Mouse (Mus musculus): ENCODE measurements around the gene Slc22a23. TPM values are rescaled to one million over a fixed set of nuclear protein-coding genes. Genes with fewer than 3 reads are reported as not detected.

Slc22a23 gene
- polyA plus RNA-seq, 1 experiment from 2014 or later = 16.7 TPM

DNA sequence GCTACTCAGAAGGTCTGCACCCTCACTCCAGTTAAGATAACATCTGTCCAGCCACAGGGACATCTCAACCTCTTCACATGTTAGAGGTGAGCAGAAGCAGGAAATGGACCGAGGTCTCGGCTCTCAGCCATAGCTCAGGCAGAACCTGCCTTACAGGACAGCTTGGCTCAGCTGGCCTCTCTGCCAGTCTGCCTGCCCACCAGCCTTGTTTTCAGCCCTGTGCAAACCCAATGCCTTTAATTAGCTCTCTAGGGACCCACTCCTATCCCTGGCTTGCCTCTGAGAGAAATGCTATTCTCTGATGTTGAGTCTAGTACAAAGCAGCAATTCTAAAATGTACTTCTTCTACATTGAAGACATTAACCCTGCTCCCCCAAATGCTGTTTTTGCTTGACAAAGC lies 73.3 kb downstream of the Slc22a23 start:
- Histone ChIP-seq H3K27ac (no peak overlapping the region), H3K4me3 (no peak overlapping the region), H3K9ac (no peak overlapping the region), H3K36me3 (peaks cover 9% of the 10 kb centered on the region; the same call in 1 of the 2 replicates), H3K4me1 (peaks cover 24% of the 10 kb centered on the region), H3K4me2 (replicated peaks) (no peak overlapping the region), H3K27me3 (replicated peaks) (no peaks in the 10 kb centered on the region), H3K9me3 (no peaks in the 10 kb centered on the region)
- no peak for ATAC-seq (ENCODE audit: low FRiP score, low read depth)
- WGBS = 73% methylated on average over 2 of the region's 2 CpGs

DNA sequence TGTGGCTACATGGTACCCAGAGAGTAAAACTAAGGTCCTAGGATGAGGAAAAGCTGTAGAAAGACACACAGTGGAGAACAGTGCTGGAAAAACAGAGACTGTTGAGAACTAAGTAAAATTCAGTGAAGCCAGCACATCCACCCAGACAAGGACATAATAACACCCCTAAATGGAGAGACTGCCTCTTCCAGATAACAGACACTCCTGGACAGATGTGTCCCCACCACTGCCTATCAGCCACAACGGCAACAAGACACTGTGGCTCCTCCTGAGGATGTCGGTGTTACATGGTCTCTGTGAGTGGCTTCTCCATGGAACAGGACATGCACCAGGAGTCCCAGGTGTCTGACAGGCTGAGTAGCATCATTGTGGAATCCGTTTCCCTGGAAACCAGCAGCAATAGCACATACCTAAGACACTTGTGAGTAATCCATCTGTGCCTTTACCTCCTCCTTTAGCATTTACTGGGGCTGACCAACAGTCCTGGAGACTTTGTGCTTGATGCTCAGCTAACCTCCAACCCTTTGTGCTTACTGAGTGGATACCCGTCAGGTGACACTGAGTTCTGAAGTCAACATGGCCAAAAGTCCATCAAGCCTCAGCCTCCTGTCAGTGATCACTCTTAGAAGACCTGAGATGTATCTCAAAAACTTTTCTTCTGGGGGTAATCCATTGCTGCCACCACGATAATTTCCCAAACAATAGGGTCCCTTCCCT lies 73.9 kb downstream of the Slc22a23 start:
- no peak for ATAC-seq (ENCODE audit: low FRiP score, low read depth)

DNA sequence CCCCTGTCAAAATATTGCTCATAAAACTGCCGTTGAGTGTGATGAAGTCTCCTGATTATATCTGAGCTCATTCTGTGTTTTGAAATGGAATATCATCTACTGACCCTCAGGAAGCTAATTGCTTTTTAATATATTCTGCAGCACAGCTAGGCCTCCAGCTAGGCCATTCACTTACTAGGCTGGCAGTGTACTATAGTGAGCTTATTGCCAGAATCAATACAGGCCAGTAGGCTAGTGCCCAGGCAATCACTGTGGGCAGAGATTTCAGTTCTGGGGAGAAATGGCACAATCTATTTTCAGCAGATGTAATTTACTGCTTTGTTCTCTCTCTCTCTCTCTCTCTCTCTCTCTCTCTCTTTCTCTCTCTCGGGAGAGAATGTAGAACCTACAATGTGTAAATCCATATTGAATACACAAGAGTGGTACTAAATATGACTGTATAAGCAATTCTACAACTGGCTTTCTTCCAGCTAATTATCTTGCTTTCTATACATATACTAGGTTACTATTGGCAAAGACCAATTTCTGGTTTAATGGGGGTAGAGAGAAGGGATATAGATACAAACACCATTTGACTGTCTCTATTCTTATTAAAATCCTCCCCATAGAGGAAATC lies 75.5 kb downstream of the Slc22a23 start:
- 0 out of 2 replicates have a peak, but pooled peaks have one; percentile 48 for ATAC-seq (ENCODE audit: low FRiP score, low read depth)
- no peaks in the 10 kb centered on the region for H3K27me3 ChIP-seq (replicated peaks)
- WGBS = 63% methylated on average over 2 of the region's 2 CpGs
- peaks cover 24% of the 10 kb centered on the region for H3K4me1 ChIP-seq
- H3K27ac ChIP-seq = no peak overlapping the region
- H3K9me3 ChIP-seq = no peaks in the 10 kb centered on the region
- no peak overlapping the region for H3K9ac ChIP-seq
- H3K36me3 ChIP-seq = no peaks in the 10 kb centered on the region
- no peak overlapping the region for H3K4me3 ChIP-seq
- H3K4me2 ChIP-seq (replicated peaks) = no peak overlapping the region

More for the DNA sequence above, 73.9 kb downstream of the Slc22a23 start:
- Histone ChIP-seq H3K4me2 (replicated peaks) (no peak overlapping the region), H3K9me3 (no peaks in the 10 kb centered on the region), H3K27me3 (replicated peaks) (no peaks in the 10 kb centered on the region), H3K4me3 (no peak overlapping the region), H3K4me1 (peaks cover 24% of the 10 kb centered on the region), H3K9ac (no peak overlapping the region), H3K27ac (no peak overlapping the region), H3K36me3 (peaks cover 4% of the 10 kb centered on the region; the same call in 1 of the 2 replicates)
- WGBS = 92% methylated on average over 5 of the region's 5 CpGs

DNA sequence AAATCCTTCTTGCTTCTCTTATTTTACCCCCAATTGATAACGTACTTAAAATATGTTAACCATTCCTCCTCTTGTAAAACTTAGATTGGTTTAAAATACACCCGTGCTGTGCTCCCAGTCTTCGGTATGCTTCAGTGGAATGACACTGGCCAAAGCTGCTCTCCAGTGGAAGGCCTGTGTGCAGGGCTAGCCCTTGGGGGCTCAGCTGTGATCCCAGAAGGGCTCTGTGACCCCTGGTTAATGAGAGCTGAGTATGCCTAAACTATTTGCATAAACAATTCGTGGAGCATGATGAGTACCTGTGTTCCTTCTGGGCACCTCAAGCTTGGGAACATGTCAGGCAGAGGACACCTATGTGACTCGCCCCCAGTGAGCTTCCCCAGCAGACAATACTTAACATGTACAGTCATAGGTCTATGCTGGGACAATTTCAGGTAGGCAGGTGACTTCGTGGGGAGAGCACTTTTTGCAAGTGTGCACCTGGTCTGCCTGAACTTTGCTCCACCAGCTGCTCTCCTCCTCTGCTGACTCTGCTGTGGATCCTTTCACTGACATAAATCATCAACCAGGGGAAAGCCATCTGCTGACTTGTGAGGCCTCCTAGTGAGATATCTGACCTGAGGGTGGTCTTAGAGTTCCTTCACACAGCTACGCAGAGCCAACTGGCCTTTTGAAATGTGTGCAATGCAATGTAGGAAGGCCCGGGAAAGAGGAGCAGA lies 77.9 kb downstream of the Slc22a23 start:
- Histone ChIP-seq H3K27me3 (replicated peaks) (no peaks in the 10 kb centered on the region), H3K27ac (no peak overlapping the region)
- no peak for ATAC-seq (ENCODE audit: low FRiP score, low read depth)

DNA sequence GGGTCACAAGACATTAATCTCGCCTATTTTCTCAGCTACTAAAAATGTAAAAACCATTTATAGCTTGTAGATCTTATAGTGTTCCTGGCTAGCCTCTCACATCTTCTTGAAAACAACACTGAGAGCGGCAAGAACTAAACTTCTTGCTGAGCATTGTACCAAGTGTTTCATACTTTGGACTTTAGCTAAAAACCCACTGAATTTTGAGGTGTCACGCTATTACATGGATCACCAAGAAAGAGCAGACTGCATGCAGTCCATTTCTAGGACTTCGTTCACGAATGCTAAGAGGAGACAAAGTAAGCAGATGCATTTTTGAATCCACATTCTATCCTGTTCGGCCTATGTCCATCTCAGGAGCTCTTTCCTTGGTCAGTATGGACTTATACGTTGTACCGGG lies 78.9 kb downstream of the Slc22a23 start:
- Histone ChIP-seq H3K36me3 (no peaks in the 10 kb centered on the region), H3K9me3 (no peaks in the 10 kb centered on the region), H3K27me3 (replicated peaks) (no peaks in the 10 kb centered on the region), H3K9ac (no peak overlapping the region), H3K4me3 (no peak overlapping the region), H3K27ac (no peak overlapping the region), H3K4me2 (replicated peaks) (no peak overlapping the region), H3K4me1 (peaks cover 4% of the 10 kb centered on the region; the same call in 1 of the 2 replicates)
- no peak for ATAC-seq (ENCODE audit: low FRiP score, low read depth)
- 94% methylated on average over 8 of the region's 8 CpGs for WGBS

More for the DNA sequence above, 77.9 kb downstream of the Slc22a23 start:
- Histone ChIP-seq H3K4me2 (replicated peaks) (no peak overlapping the region), H3K4me3 (no peak overlapping the region), H3K9ac (no peak overlapping the region), H3K4me1 (peaks cover 15% of the 10 kb centered on the region), H3K36me3 (no peaks in the 10 kb centered on the region), H3K9me3 (no peaks in the 10 kb centered on the region)
- WGBS = 78% methylated on average over 8 of the region's 8 CpGs

DNA sequence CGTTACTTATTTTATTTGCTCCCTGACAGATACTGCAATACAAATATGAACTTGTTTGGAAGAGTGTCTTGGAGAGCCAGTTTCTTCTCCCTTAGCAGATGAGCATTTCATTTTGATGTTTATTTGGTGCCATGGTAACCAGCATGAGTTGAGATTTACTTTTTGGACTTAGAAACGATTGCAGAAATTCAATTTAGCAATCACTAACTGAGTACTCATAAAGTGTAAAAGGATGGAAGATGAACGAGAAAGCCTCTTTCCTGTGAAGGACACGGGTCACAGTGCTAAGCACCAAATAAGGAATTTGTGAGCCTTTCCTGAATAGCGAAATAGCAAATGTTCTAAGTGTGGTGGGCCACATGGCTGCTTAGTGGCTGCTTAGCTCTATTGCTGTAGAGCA lies 79.4 kb downstream of the Slc22a23 start:
- no peak overlapping the region for H3K4me3 ChIP-seq
- WGBS = 83% methylated on average over 5 of the region's 5 CpGs
- H3K4me1 ChIP-seq = peaks cover 4% of the 10 kb centered on the region; the same call in 1 of the 2 replicates
- H3K9me3 ChIP-seq = no peaks in the 10 kb centered on the region
- H3K27me3 ChIP-seq (replicated peaks) = no peaks in the 10 kb centered on the region
- H3K36me3 ChIP-seq = no peaks in the 10 kb centered on the region
- H3K9ac ChIP-seq = no peak overlapping the region
- no peak overlapping the region for H3K4me2 ChIP-seq (replicated peaks)
- no peak for ATAC-seq (ENCODE audit: low FRiP score, low read depth)
- no peak overlapping the region for H3K27ac ChIP-seq

DNA sequence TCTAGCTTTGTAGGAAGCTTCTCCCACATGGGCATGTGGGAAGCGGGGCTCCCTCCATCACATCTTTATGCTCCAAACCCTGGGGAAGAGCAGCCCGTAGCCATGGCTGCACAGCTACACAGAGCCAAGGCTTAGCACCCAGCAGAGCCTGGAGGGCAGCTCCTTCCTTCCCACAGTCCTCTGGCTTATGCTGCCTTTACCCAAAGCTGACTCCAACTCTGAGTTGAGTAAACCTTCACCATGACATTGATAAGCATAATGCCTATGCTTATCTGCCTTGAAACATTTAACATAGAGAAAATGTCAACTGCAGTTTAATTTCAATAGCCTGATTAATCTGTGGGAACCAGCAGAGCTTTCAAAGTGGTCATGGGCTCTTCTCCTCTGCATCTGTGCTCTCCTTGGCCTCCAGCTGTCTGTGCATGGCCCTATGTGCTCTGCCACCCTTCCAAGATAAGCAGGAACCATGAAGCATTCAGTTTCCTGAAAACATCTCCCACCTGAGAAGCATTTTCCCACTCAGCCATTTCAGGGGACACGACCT lies 79.9 kb downstream of the Slc22a23 start:
- Histone ChIP-seq H3K36me3 (no peaks in the 10 kb centered on the region), H3K27ac (no peak overlapping the region), H3K4me3 (no peak overlapping the region), H3K4me1 (peaks cover 4% of the 10 kb centered on the region; the same call in 1 of the 2 replicates), H3K9me3 (no peaks in the 10 kb centered on the region), H3K9ac (no peak overlapping the region), H3K27me3 (replicated peaks) (no peaks in the 10 kb centered on the region), H3K4me2 (replicated peaks) (no peak overlapping the region)
- WGBS = 90% methylated on average over 3 of the region's 3 CpGs
- no peak for ATAC-seq (ENCODE audit: low FRiP score, low read depth)

DNA sequence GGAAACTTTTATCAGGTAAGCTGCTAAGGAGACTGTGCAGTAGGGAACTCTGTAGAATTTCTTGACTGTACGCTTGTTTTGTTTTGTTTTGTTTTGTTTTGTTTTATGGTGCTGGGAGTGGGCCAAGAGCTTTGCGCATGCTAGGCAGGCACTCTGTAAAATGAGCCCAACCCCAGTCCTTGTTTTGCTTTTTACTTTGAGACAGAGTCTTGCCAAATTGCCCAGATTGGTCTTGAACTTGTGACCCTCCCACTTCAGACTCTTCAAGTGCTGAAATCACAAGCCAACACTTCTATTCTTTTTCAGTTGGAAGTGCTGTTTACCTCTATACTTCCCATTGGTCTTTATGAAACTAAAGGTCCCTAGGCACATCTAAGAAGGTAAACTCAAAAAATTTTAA lies 80.5 kb downstream of the Slc22a23 start:
- H3K27me3 ChIP-seq (replicated peaks) = no peaks in the 10 kb centered on the region
- H3K27ac ChIP-seq = no peak overlapping the region
- 92% methylated on average over 2 of the region's 2 CpGs for WGBS
- no peak for ATAC-seq (ENCODE audit: low FRiP score, low read depth)
- H3K4me3 ChIP-seq = no peak overlapping the region
- H3K4me1 ChIP-seq = peaks cover 4% of the 10 kb centered on the region; the same call in 1 of the 2 replicates
- no peak overlapping the region for H3K9ac ChIP-seq
- H3K9me3 ChIP-seq = no peaks in the 10 kb centered on the region
- no peaks in the 10 kb centered on the region for H3K36me3 ChIP-seq
- H3K4me2 ChIP-seq (replicated peaks) = no peak overlapping the region

DNA sequence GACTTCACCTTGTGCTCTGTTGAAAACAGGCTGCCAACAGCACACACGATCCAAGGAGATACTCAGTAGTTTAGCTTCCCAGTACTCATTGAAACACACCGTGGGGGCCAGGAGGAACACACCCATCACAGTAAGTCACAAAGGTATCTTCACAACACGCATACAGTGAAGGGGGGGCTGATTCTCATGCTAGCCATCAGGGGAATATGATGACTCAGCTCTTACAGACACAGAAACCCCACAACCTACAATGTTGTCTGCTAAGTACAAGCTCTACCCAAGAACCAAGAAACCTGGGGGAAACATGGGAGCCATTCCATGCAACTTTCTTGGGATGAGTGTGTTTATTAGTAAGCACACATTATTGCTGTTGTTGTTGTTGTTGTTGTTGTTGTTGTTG lies 86.2 kb downstream of the Slc22a23 start:
- Histone ChIP-seq H3K27me3 (replicated peaks) (no peaks in the 10 kb centered on the region), H3K9me3 (no peaks in the 10 kb centered on the region), H3K4me2 (replicated peaks) (no peak overlapping the region), H3K36me3 (no peaks in the 10 kb centered on the region), H3K9ac (no peak overlapping the region), H3K4me3 (no peak overlapping the region), H3K27ac (no peak overlapping the region), H3K4me1 (peaks cover 9% of the 10 kb centered on the region; the same call in 1 of the 2 replicates)
- 95% methylated on average over 3 of the region's 3 CpGs for WGBS
- no peak for ATAC-seq (ENCODE audit: low FRiP score, low read depth)

DNA sequence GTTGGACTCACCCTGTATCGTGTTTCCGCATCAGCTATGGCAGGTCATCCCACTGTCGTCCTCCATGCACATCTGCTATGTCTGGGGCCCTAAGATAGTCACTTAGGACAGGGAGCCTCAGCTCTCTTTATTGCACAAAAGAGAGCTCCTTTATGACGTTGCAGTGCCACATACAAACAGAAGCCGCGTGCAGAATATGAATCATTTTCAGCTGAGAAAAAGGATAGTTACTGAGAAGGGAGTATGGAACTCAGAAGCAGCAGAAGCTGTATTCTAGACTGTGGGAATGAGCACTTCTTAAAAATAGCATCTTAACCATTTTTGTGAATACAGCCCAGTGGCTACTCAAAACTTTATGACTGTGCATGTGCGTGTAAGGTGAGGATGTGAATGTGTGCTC lies 87.8 kb downstream of the Slc22a23 start:
- H3K4me1 ChIP-seq = peaks cover 9% of the 10 kb centered on the region; the same call in 1 of the 2 replicates
- H3K9me3 ChIP-seq = no peaks in the 10 kb centered on the region
- no peak overlapping the region for H3K27ac ChIP-seq
- ATAC-seq (ENCODE audit: low FRiP score, low read depth) = no peak
- H3K36me3 ChIP-seq = no peaks in the 10 kb centered on the region
- no peaks in the 10 kb centered on the region for H3K27me3 ChIP-seq (replicated peaks)
- no peak overlapping the region for H3K4me2 ChIP-seq (replicated peaks)
- no peak overlapping the region for H3K4me3 ChIP-seq
- no peak overlapping the region for H3K9ac ChIP-seq
- WGBS = 85% methylated on average over 7 of the region's 7 CpGs

DNA sequence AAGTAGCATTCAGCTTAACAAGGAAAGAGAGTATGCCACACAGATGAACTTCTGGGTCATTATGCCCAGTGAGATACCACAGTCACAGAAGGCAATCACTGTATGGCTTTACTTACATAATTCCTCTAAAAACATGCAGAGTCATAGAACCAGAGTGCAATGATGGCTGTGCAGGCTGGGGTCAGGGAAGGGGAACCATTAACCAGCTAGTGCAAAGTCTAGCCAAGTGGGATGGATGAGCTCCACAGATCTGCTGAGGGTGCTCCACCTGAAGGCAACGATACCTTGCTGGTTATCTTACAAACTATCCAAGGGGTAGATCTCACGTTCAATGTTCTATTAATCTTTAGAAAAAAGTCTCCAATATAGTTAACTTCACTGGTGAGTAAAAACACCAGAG lies 88.3 kb downstream of the Slc22a23 start:
- 91% methylated on average over 2 of the region's 2 CpGs for WGBS
- Histone ChIP-seq H3K9ac (no peak overlapping the region), H3K4me1 (peaks cover 9% of the 10 kb centered on the region; the same call in 1 of the 2 replicates), H3K27me3 (replicated peaks) (no peaks in the 10 kb centered on the region), H3K9me3 (no peaks in the 10 kb centered on the region), H3K27ac (no peak overlapping the region), H3K4me2 (replicated peaks) (no peak overlapping the region), H3K4me3 (no peak overlapping the region), H3K36me3 (no peaks in the 10 kb centered on the region)
- no peak for ATAC-seq (ENCODE audit: low FRiP score, low read depth)

DNA sequence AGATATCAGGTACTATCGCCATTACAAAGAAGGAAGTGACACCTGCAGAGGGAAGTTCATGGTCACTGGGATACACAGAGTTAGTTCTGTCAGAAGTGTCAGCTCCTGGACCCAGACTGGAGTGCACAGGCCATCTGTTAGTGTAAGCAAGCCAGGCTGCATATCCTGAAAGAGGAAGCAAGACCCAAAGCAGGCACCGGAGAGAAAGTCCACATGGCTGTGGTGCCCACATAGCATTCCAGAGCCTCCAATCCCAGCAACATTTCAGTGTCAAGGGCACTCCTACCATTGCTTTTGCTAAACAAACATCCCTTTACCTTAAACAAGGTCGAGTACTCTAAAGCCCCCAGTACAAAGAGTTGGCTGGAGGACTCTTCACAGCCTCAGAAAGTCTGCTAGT lies 89.7 kb downstream of the Slc22a23 start:
- H3K4me1 ChIP-seq = peaks cover 14% of the 10 kb centered on the region
- H3K27ac ChIP-seq = no peak overlapping the region
- no peak for ATAC-seq (ENCODE audit: low FRiP score, low read depth)
- H3K4me3 ChIP-seq = no peak overlapping the region
- H3K4me2 ChIP-seq (replicated peaks) = no peak overlapping the region
- H3K9ac ChIP-seq = no peak overlapping the region
- no peaks in the 10 kb centered on the region for H3K27me3 ChIP-seq (replicated peaks)
- H3K36me3 ChIP-seq = no peaks in the 10 kb centered on the region
- no peaks in the 10 kb centered on the region for H3K9me3 ChIP-seq
- WGBS = 81% methylated on average over 3 of the region's 3 CpGs

Data from neural tube, embryonic 12.5 days (tissue).